Mouse (Mus musculus) MEL (cell line): Measurements from ENCODE around the gene Il4i1.
A peak's percentile ranks its signal among the peaks of the same experiment; 100 is the strongest.

Experiments used
- CTCF ChIP-seq, 3 experiments: IDR thresholded peaks in 2 of 3; conservative IDR thresholded peaks in 1 of 3; 2 replicates each; pipeline ENCODE4 v1.5.1; 2011 to 2012; ENCODE audit warnings: low read length in 3 of 3, low read depth in 2 of 3, mild to moderate bottlenecking in 2 of 3, improper control_type of control experiment in 1 of 3, inconsistent platforms in 1 of 3, mixed read lengths in 1 of 3, moderate library complexity in 1 of 3; ENCODE audit not compliant: control insufficient read depth in 1 of 3, insufficient read depth in 1 of 3, poor library complexity in 1 of 3, severe bottlenecking in 1 of 3
- E2F4 ChIP-seq: IDR thresholded peaks from 2 replicates; pipeline ENCODE4 v1.6.1; 2011; ENCODE audit warnings: low read depth, low read length, improper control_type of control experiment, borderline replicate concordance
- ELF1 ChIP-seq: IDR thresholded peaks from 2 replicates; pipeline ENCODE4 v1.6.1; 2014; ENCODE audit warnings: low read depth, mild to moderate bottlenecking, inconsistent platforms, low read length, improper control_type of control experiment, moderate library complexity
- EP300 ChIP-seq, 2 experiments: IDR thresholded peaks; 2 replicates each; pipeline ENCODE4 v1.6.1; 2011; ENCODE audit warnings: improper control_type of control experiment in 2 of 2, low read length in 2 of 2, low read depth in 1 of 2, mild to moderate bottlenecking in 1 of 2
- MAFK ChIP-seq: IDR thresholded peaks from 2 replicates; pipeline ENCODE4 v1.6.1; 2011; ENCODE audit warnings: low read depth, mild to moderate bottlenecking, low read length, improper control_type of control experiment, borderline replicate concordance
- MAZ ChIP-seq: IDR thresholded peaks from 2 replicates; pipeline ENCODE4 v1.6.1; 2012; ENCODE audit warnings: low read depth, mild to moderate bottlenecking, inconsistent platforms, low read length, improper control_type of control experiment
- MEF2A ChIP-seq: IDR thresholded peaks from 2 replicates; pipeline ENCODE4 v1.6.1; 2014; ENCODE audit warnings: low read depth, mild to moderate bottlenecking, inconsistent platforms, low read length, improper control_type of control experiment; ENCODE audit not compliant: poor library complexity, insufficient replicate concordance, severe bottlenecking; ENCODE audit errors: extremely low read depth
- POLR2A ChIP-seq, 2 experiments: IDR thresholded peaks; 2 replicates each; pipeline ENCODE4 v1.6.1; 2011 to 2012; ENCODE audit warnings: low read length in 2 of 2, mild to moderate bottlenecking in 2 of 2, control low read depth in 1 of 2, improper control_type of control experiment in 1 of 2, low read depth in 1 of 2, moderate library complexity in 1 of 2; ENCODE audit not compliant: control insufficient read depth in 1 of 2, insufficient read depth in 1 of 2, poor library complexity in 1 of 2
- POLR2AphosphoS2 ChIP-seq: IDR thresholded peaks from 2 replicates; pipeline ENCODE4 v1.6.1; 2011; ENCODE audit warnings: low read length, improper control_type of control experiment
- RAD21 ChIP-seq: IDR thresholded peaks from 2 replicates; pipeline ENCODE4 v1.6.1; 2011; ENCODE audit warnings: mild to moderate bottlenecking, low read depth, low read length, improper control_type of control experiment
- TAL1 ChIP-seq: IDR thresholded peaks from 2 replicates; pipeline ENCODE4 v1.6.1; 2012; ENCODE audit warnings: mild to moderate bottlenecking, inconsistent platforms, low read length, moderate library complexity, mixed read lengths
- USF2 ChIP-seq, 2 experiments: IDR thresholded peaks; 2 replicates each; pipeline ENCODE4 v1.6.1; 2011 to 2012; ENCODE audit warnings: improper control_type of control experiment in 2 of 2, low read length in 2 of 2, borderline replicate concordance in 1 of 2, inconsistent platforms in 1 of 2, low read depth in 1 of 2, mild to moderate bottlenecking in 1 of 2; ENCODE audit not compliant: insufficient read depth in 1 of 2

GRCm38 (mm10) chr7:44866276-44867009 lies 50.3 kb downstream of the Il4i1 start:
- TF ChIP-seq TAL1: no peak
- TF ChIP-seq POLR2A (IDR thresholded peaks at IDR 0.05; ENCODE audit: control insufficient read depth in 1 of 2, insufficient read depth in 1 of 2, low read depth in 1 of 2, low read length in 2 of 2, poor library complexity in 1 of 2): no peak
- no peak for TF ChIP-seq RAD21
- TF ChIP-seq EP300 (IDR thresholded peaks at IDR 0.05; ENCODE audit: low read depth in 1 of 2, low read length in 2 of 2): no peak
- TF ChIP-seq POLR2AphosphoS2: no peak
- TF ChIP-seq MAZ: no peak
- TF ChIP-seq USF2 (IDR thresholded peaks at IDR 0.05; ENCODE audit: borderline replicate concordance in 1 of 2, insufficient read depth in 1 of 2, low read depth in 1 of 2, low read length in 2 of 2): no peak
- TF ChIP-seq E2F4: no peak
- TF ChIP-seq CTCF (IDR thresholded peaks at IDR 0.05 in 2 of 3, conservative IDR thresholded peaks at IDR 0.05 in 1 of 3; ENCODE audit: control insufficient read depth in 1 of 3, insufficient read depth in 1 of 3, low read depth in 2 of 3, low read length in 3 of 3, poor library complexity in 1 of 3, severe bottlenecking in 1 of 3): 0 out of 6 replicates have a peak, but pooled peaks of 1 of the 3 experiments have one; percentile 7
- TF ChIP-seq ELF1: no peak
- TF ChIP-seq MEF2A: no peak
- TF ChIP-seq MAFK: no peak
